Mouse (Mus musculus) urinary bladder, postnatal 25 days (tissue): ENCODE results near the gene Greb1.

Experiments used
- DNase-seq: peaks from one replicate; pipeline ENCODE4 v3.0.0; 2022; ENCODE audit warnings: low spot score

The Greb1 gene

DNA sequence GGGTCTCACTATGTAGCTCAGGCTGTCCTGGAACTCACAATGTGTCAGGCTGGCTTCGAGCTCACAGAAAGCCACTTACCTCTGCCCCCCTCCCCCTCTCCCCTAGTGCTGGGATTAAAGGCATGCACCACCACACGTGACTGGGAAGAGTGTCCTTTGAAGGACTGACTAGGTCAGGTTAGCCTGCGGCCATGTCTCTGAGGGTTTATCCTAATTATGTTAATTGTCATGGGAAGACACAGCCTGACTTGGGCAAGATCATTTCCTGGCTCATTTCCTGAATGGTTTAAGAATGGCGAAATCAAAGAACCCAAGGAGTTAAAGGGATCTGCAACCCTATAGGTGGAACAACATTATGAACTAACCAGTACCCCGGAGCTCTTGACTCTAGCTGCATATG is 105.9 kb downstream of the Greb1 start:
- no peak for DNase-seq

GRCm38 (mm10) chr12:16690631-16691030 is 110.1 kb downstream of the Greb1 start:
- no peak for DNase-seq

DNA sequence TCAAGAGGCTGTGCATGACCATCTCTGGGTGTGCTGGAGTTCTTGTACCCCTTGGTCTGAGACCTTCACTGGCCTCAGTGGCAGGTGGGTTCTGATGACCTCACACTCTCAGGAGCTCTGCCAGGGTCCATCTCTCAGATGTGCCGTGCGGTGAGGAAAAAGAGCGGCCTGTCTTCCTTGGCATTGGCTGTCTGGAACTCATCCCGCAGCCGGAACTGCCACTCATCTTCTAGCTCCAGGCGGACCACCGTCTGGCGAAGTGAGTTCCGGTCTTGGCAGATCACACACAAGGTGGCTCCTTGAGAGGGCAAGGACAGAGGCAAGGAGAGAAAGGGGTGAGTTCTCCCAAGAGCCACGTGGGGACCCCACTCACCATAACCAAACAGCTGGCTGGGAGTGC is 128.4 kb downstream of the Greb1 start:
- no peak for DNase-seq

GRCm38 (mm10) chr12:16669176-16669575 is 131.5 kb downstream of the Greb1 start:
- DNase-seq, result no peak

- DNase-seq, result no peak
Observed at GRCm38 (mm10) chr12:16665022-16665421, 135.7 kb downstream of the Greb1 start.

GRCm38 (mm10) chr12:16662955-16663585 is 137.6 kb downstream of the Greb1 start:
- DNase-seq, result no peak

DNA sequence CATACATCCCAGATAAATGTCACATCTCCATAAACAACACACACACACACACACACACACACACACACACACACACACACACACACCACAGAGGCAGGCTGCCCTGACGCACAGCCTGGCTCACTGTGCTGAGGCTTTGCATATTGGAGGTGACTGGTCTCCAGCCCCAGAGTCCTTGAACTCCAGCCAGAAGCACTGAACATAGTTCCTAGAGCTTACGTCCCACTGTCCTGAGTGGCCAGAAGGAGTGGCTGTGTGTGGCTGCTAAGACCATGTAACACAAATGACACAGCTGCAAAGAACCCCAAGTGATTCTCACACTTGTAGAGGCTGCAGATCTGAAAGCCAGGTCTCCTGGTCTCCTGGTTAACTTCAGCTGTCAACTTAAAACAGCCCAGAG is 138.8 kb downstream of the Greb1 start:
- DNase-seq, result no peak

- no peak for DNase-seq
Observed at GRCm38 (mm10) chr12:16661459-16661858, 139.2 kb downstream of the Greb1 start.

- DNase-seq, result no peak
Observed at GRCm38 (mm10) chr12:16656906-16657875, 143.5 kb downstream of the Greb1 start.

DNA sequence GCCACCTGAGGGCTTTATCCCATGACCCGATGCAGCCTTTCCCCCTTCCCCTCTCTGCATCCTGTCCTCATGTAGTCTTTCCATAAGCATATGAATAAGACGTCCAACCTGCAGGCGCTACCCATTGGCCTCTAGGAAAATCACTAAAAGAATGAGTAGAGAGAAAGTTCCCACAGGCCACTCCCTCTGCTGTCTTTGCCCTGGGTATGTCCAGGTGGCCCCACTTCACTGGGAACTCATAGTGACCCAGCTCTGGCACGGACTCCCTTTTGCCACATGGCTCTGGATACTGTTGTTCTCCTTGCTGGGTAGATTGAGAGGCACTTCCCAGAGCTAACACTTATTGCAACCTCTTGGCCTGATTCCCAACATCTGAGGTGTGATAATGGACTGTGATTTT is 145.1 kb downstream of the Greb1 start:
- DNase-seq, result no peak

DNA sequence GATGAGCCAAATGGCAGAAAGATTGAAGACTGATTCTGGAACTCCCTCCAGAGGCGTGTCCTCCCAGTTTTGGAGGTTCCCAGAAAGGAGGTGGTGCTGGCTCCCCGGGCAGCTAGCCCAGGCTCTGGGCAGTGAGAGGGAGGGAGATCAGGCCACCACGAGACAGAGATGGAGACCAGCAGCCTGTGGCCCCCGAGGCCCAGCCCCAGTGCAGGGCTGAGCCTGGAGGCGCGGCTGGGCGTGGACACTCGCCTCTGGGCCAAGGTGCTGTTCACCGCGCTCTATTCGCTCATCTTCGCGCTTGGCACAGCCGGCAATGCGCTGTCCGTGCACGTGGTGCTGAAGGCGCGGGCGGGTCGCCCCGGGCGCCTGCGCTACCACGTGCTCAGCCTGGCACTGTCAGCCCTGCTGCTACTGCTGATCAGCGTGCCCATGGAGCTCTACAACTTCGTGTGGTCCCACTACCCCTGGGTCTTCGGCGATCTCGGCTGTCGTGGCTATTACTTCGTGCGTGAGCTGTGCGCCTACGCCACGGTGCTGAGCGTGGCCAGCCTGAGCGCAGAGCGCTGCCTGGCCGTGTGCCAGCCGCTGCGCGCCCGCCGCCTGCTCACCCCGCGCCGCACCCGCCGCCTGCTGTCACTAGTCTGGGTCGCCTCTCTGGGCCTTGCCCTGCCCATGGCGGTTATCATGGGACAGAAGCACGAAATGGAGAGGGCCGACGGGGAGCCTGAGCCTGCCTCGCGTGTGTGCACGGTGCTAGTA is 147.2 kb downstream of the Greb1 start, which contains the start of gene Ntsr2:
Gene Ntsr2, plus strand, starts transcription at position 51 of the 762 bp plus-strand sequence.
- peak; percentile 67 for DNase-seq

- DNase-seq, result no peak
Observed at GRCm38 (mm10) chr12:16649819-16650218, 150.9 kb downstream of the Greb1 start.

- DNase-seq, result no peak
Observed at GRCm38 (mm10) chr12:16648273-16648672, 152.4 kb downstream of the Greb1 start.

DNA sequence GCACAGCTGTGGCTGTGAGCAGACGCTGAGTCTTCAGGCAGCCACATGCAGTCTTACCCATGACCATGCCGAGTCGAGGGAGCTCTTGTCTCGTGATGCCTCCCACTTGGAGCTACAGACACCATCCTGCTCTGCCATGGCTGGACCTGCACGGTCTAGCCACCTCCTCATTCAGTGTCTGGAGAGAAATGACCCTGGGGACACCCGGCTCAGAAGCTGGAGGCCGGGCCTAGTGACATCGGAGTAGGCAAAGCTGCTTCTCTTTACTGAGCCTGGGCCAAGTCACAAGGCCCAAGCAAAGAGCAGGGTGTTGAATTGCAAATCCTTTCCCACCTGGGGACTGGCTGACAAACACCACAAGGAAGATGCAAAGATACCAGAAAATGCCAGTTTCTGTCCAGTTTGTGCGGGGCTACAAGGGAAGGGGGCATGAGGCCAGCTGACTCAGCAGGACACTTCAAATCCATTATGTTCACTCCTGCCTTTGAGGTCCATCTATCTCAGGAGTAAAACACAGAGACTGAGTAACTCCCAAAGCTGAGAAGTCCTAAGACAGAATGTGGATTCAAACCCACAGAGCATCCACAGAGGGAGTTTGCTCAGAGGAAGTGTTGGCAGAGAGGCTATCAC is 153.8 kb downstream of the Greb1 start:
- DNase-seq, result no peak

GRCm38 (mm10) chr12:16644698-16645097 is 156.0 kb downstream of the Greb1 start:
- no peak for DNase-seq

- DNase-seq, result no peak
Observed at GRCm38 (mm10) chr12:16643508-16644345, 157.0 kb downstream of the Greb1 start.

GRCm38 (mm10) chr12:16642000-16642399 is 158.7 kb downstream of the Greb1 start:
- DNase-seq, result no peak

GRCm38 (mm10) chr12:16640075-16640474 is 160.6 kb downstream of the Greb1 start:
- DNase-seq, result no peak

DNA sequence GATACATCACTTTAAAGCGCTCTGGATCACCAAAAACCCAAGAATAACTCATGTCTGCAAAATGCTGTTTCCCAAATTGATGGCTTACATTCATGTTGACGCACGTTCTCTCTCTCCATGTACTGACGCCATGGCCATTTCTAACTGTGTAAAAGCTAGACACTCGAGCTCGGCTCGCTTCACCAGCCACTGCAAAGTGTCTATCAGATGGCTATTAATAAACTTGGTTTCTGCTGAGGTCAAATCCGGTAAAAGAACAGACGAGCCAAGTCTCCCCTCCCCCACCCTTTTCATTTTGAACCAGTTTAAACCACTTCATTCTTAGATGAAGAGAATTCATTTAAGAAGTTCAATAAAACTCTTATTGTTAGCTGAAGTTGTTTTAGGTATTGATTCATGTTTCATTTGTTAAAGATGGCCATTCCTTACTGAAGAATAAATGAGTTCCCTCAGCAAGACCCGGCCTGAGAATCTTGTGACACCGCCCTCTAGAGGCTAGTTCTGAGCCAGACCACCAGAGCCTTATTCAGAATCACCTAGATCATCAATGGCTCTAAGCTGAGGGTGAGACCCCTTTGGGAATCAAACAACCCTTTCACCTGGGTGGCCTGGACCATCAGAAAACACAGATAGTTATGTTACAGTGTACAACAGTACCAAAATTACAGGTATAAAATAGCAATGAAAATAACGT is 161.5 kb downstream of the Greb1 start:
- no peak for DNase-seq

- DNase-seq, result no peak
Observed at GRCm38 (mm10) chr12:16635816-16636215, 164.9 kb downstream of the Greb1 start.
